Mouse (Mus musculus) midbrain, embryonic 14.5 days (tissue): Measurements from ENCODE around the gene Tmem50b. TPM values are rescaled to one million over a fixed set of nuclear protein-coding genes. Genes with fewer than 3 reads are reported as not detected.

ENCODE experiments used
- ATAC-seq: fragments of 200-750 bp; cut with Nextera tagmentation; 2 replicates; pipeline ENCODE4 v1.8.0; 2017; ENCODE audit warnings: moderate number of reproducible peaks, moderate library complexity; ENCODE audit not compliant: low FRiP score, low TSS enrichment
- DNase-seq: peaks from one replicate; pipeline ENCODE4 v3.0.0-alpha.2; 2015
- H3K27ac ChIP-seq: fragments of 300-500 bp; sonication (generic); replicated peaks from 2 replicates; pipeline ENCODE4 v1.5.1; 2014; ENCODE audit warnings: mild to moderate bottlenecking, low read depth, low read length, moderate library complexity
- H3K27me3 ChIP-seq: fragments of 300-500 bp; sonication (generic); 2 replicates; pipeline ENCODE4 v1.6.1; 2014; ENCODE audit warnings: low read length, control low read depth, mixed read lengths; ENCODE audit not compliant: control insufficient read depth, insufficient read depth
- H3K36me3 ChIP-seq: fragments of 300-500 bp; sonication (generic); 2 replicates; pipeline ENCODE4 v1.6.1; 2014; ENCODE audit warnings: low read length, control low read depth; ENCODE audit not compliant: control insufficient read depth, insufficient read depth
- H3K4me1 ChIP-seq: fragments of 300-500 bp; sonication (generic); 2 replicates; pipeline ENCODE4 v1.6.1; 2014; ENCODE audit warnings: mild to moderate bottlenecking, antibody characterized with exemption, low read length, control low read depth; ENCODE audit not compliant: control insufficient read depth, insufficient read depth
- H3K4me2 ChIP-seq: fragments of 300-500 bp; sonication (generic); 2 replicates; pipeline ENCODE4 v1.6.1; 2014; ENCODE audit warnings: mild to moderate bottlenecking, low read length, moderate library complexity
- H3K4me3 ChIP-seq: fragments of 300-500 bp; sonication (generic); replicated peaks from 2 replicates; pipeline ENCODE4 v1.5.1; 2014; ENCODE audit warnings: low read depth, low read length
- H3K9ac ChIP-seq: fragments of 300-500 bp; sonication (generic); replicated peaks from 2 replicates; pipeline ENCODE4 v1.6.1; 2014; ENCODE audit warnings: mild to moderate bottlenecking, low read length, moderate library complexity
- H3K9me3 ChIP-seq: fragments of 300-500 bp; sonication (generic); 2 replicates; pipeline ENCODE4 v1.6.1; 2016; ENCODE audit warnings: low read length, control low read depth, mixed read lengths; ENCODE audit not compliant: control insufficient read depth
- WGBS: fragments of 180-500 bp; shearing (Covaris S2); extraction: QIAGEN DNeasy Blood & Tissue Kit; methylation state at CpG from one replicate; pipeline ENCODE4 v1.1.7; 2014; 5-methylcytosine and 5-hydroxymethylcytosine counted together
- polyA plus RNA-seq: library from polyadenylated mRNA; unstranded; fragments of >200 nt; fragmentation: Nextera tagmentation; extraction: Ambion mirVana; gene quantifications from 2 replicates; pipeline ENCODE4 v1.2.1, GENCODE M21; 2014

Tmem50b gene
- polyA plus RNA-seq, 1 experiment from 2014 or later, result 77.8 TPM

GRCm38 (mm10) chr16:91546391-91546835 is 51.2 kb downstream of the Tmem50b start:
- 14% methylated on average over 14 of the region's 14 CpGs for WGBS
- Histone ChIP-seq H3K4me1 (peaks cover 16% of the 10 kb centered on the region), H3K9me3 (no peaks in the 10 kb centered on the region), H3K4me2 (peak overlapping the region; percentile 69), H3K4me3 (peak overlapping the region; percentile 74), H3K9ac (peak overlapping the region; percentile 82), H3K27me3 (no peaks in the 10 kb centered on the region), H3K36me3 (no peaks in the 10 kb centered on the region), H3K27ac (no peak overlapping the region)
- ATAC-seq, result peak; percentile 67
- DNase-seq, result peak; percentile 43

- Histone ChIP-seq H3K9ac (no peak overlapping the region), H3K27ac (no peak overlapping the region), H3K4me1 (peaks cover 16% of the 10 kb centered on the region), H3K4me3 (no peak overlapping the region), H3K9me3 (no peaks in the 10 kb centered on the region), H3K4me2 (no peak overlapping the region), H3K36me3 (no peaks in the 10 kb centered on the region), H3K27me3 (no peaks in the 10 kb centered on the region)
- ATAC-seq (no peak), DNase-seq (no peak)
- WGBS, result 75% methylated on average over 10 of the region's 10 CpGs
Measured at GRCm38 (mm10) chr16:91545597-91546281, 51.9 kb downstream of the Tmem50b start.

GRCm38 (mm10) chr16:91543619-91544018 is 54.0 kb downstream of the Tmem50b start:
- Histone ChIP-seq H3K9me3 (no peaks in the 10 kb centered on the region), H3K27ac (no peak overlapping the region), H3K27me3 (no peaks in the 10 kb centered on the region), H3K4me2 (no peak overlapping the region), H3K4me3 (no peak overlapping the region), H3K4me1 (peaks cover 11% of the 10 kb centered on the region), H3K9ac (no peak overlapping the region), H3K36me3 (no peaks in the 10 kb centered on the region)
- WGBS, result 93% methylated on average over 1 of the region's 1 CpGs
- no peak for ATAC-seq
- DNase-seq, result no peak

GRCm38 (mm10) chr16:91541573-91542081 is 56.0 kb downstream of the Tmem50b start:
- ATAC-seq (no peak), DNase-seq (peak; percentile 63)
- H3K4me1 ChIP-seq, result no peaks in the 10 kb centered on the region
- no peaks in the 10 kb centered on the region for H3K9me3 ChIP-seq
- 0 out of 2 replicates have a peak overlapping the region, but pooled peaks have one; percentile 12 for H3K4me3 ChIP-seq
- H3K9ac ChIP-seq, result no peak overlapping the region
- peak overlapping the region; percentile 45 for H3K4me2 ChIP-seq
- 34% methylated on average over 10 of the region's 10 CpGs for WGBS
- no peak overlapping the region for H3K27ac ChIP-seq
- no peaks in the 10 kb centered on the region for H3K36me3 ChIP-seq
- H3K27me3 ChIP-seq, result no peaks in the 10 kb centered on the region

- no peak overlapping the region for H3K9ac ChIP-seq
- H3K4me3 ChIP-seq, result no peak overlapping the region
- H3K9me3 ChIP-seq, result no peaks in the 10 kb centered on the region
- 81% methylated on average over 9 of the region's 9 CpGs for WGBS
- no peaks in the 10 kb centered on the region for H3K4me1 ChIP-seq
- no peaks in the 10 kb centered on the region for H3K36me3 ChIP-seq
- no peaks in the 10 kb centered on the region for H3K27me3 ChIP-seq
- no peak overlapping the region for H3K4me2 ChIP-seq
- 0 out of 2 replicates have a peak overlapping the region, but pooled peaks have one; percentile 10 for H3K27ac ChIP-seq
- ATAC-seq (no peak), DNase-seq (no peak)
Measured at GRCm38 (mm10) chr16:91538513-91538912, 59.1 kb downstream of the Tmem50b start.

- Histone ChIP-seq H3K4me2 (no peak overlapping the region), H3K36me3 (no peaks in the 10 kb centered on the region), H3K4me3 (no peak overlapping the region), H3K9me3 (no peaks in the 10 kb centered on the region), H3K4me1 (no peaks in the 10 kb centered on the region), H3K9ac (no peak overlapping the region), H3K27me3 (no peaks in the 10 kb centered on the region), H3K27ac (no peak overlapping the region)
- 87% methylated on average over 6 of the region's 6 CpGs for WGBS
- ATAC-seq (no peak), DNase-seq (no peak)
Measured at GRCm38 (mm10) chr16:91538051-91538450, 59.5 kb downstream of the Tmem50b start.

GRCm38 (mm10) chr16:91537065-91537464 is 60.5 kb downstream of the Tmem50b start:
- H3K4me1 ChIP-seq, result no peaks in the 10 kb centered on the region
- WGBS, result 76% methylated on average over 3 of the region's 3 CpGs
- H3K4me3 ChIP-seq, result no peak overlapping the region
- DNase-seq (no peak), ATAC-seq (no peak)
- H3K9me3 ChIP-seq, result no peaks in the 10 kb centered on the region
- no peaks in the 10 kb centered on the region for H3K27me3 ChIP-seq
- no peak overlapping the region for H3K9ac ChIP-seq
- H3K36me3 ChIP-seq, result no peaks in the 10 kb centered on the region
- no peak overlapping the region for H3K4me2 ChIP-seq
- H3K27ac ChIP-seq, result no peak overlapping the region

GRCm38 (mm10) chr16:91536372-91536771 is 61.2 kb downstream of the Tmem50b start:
- Histone ChIP-seq H3K36me3 (no peaks in the 10 kb centered on the region), H3K9ac (no peak overlapping the region), H3K4me3 (no peak overlapping the region), H3K4me1 (no peaks in the 10 kb centered on the region), H3K9me3 (no peaks in the 10 kb centered on the region), H3K27ac (no peak overlapping the region), H3K4me2 (no peak overlapping the region), H3K27me3 (no peaks in the 10 kb centered on the region)
- no peak for DNase-seq
- WGBS, result 93% methylated on average over 6 of the region's 6 CpGs
- ATAC-seq, result no peak

GRCm38 (mm10) chr16:91534888-91535287 is 62.7 kb downstream of the Tmem50b start:
- DNase-seq (no peak), ATAC-seq (no peak)
- no peaks in the 10 kb centered on the region for H3K4me1 ChIP-seq
- H3K27ac ChIP-seq, result no peak overlapping the region
- H3K9me3 ChIP-seq, result no peaks in the 10 kb centered on the region
- H3K4me2 ChIP-seq, result no peak overlapping the region
- no peak overlapping the region for H3K4me3 ChIP-seq
- no peak overlapping the region for H3K9ac ChIP-seq
- WGBS, result 82% methylated on average over 6 of the region's 6 CpGs
- H3K36me3 ChIP-seq, result no peaks in the 10 kb centered on the region
- H3K27me3 ChIP-seq, result no peaks in the 10 kb centered on the region
